Mouse (Mus musculus): Measurements from ENCODE around the gene Ajuba. TPM values are rescaled to one million over a fixed set of nuclear protein-coding genes. Genes with fewer than 3 reads are reported as not detected.
A peak's percentile ranks its signal among the peaks of the same experiment; 100 is the strongest.
"Not testable (repeated sequence)": the region's sequence is repeated elsewhere in the genome, so short reads cannot be mapped to it uniquely, and the experiment has no call there.

Gene Ajuba
- 10.4 and 12.7 TPM in 2 replicates for polyA plus RNA-seq (2016; fragmentation: Nextera tagmentation; extraction: Ambion mirVana)

- no peak for ATAC-seq
- H3K27me3 ChIP-seq (replicated peaks) = peaks cover 72% of the 10 kb centered on the region
- no peaks in the 10 kb centered on the region for H3K9me3 ChIP-seq (replicated peaks)
- peak within 1 kb of the TSS; percentile 72 for H3K27ac ChIP-seq
- H3K36me3 ChIP-seq = no peaks in the 10 kb centered on the region
- peak within 1 kb of the TSS; percentile 80 for H3K4me2 ChIP-seq
- peak within 1 kb of the TSS; percentile 69 for H3K9ac ChIP-seq
- H3K4me3 ChIP-seq = peak within 1 kb of the TSS; percentile 63
- WGBS (ENCODE audit: insufficient replicate concordance) = under 1% methylated on average over 66 of the region's 66 CpGs
- H3K4me1 ChIP-seq = peaks cover 69% of the 10 kb centered on the region
These were observed at the start of gene Ajuba for GRCm38 (mm10) chr14:54577089-54577982. Ajuba (minus strand) TSS chr14:54577558.

- Histone ChIP-seq H3K4me2 (no peak overlapping the region), H3K9ac (no peak overlapping the region), H3K27ac (no peak overlapping the region), H3K4me1 (peaks cover 9% of the 10 kb centered on the region), H3K9me3 (replicated peaks) (no peaks in the 10 kb centered on the region), H3K36me3 (no peaks in the 10 kb centered on the region), H3K27me3 (replicated peaks) (peaks cover 38% of the 10 kb centered on the region), H3K4me3 (no peak overlapping the region)
- 66% methylated on average over 10 of the region's 10 CpGs for WGBS (ENCODE audit: insufficient replicate concordance)
- ATAC-seq = no peak
These were observed 47.6 kb upstream of the Ajuba start for GRCm38 (mm10) chr14:54624976-54625375.

- 57% methylated on average over 6 of the region's 6 CpGs for whole genome bisulfite sequencing (ENCODE audit: insufficient replicate concordance)
- Histone ChIP-seq H3K27ac (no peak overlapping the region), H3K9me3 (replicated peaks) (no peaks in the 10 kb centered on the region), H3K36me3 (no peaks in the 10 kb centered on the region), H3K9ac (no peak overlapping the region), H3K4me1 (peaks cover 9% of the 10 kb centered on the region), H3K27me3 (replicated peaks) (peaks cover 38% of the 10 kb centered on the region), H3K4me2 (no peak overlapping the region), H3K4me3 (no peak overlapping the region)
- ATAC-seq = peak; percentile 66; the same call in 1 of the 2 replicates
These were observed 46.0 kb upstream of the Ajuba start for GRCm38 (mm10) chr14:54623334-54623733.

- Histone ChIP-seq H3K36me3 (peaks cover 5% of the 10 kb centered on the region), H3K9me3 (replicated peaks) (no peaks in the 10 kb centered on the region), H3K4me2 (no peak within 1 kb of the TSS), H3K27me3 (replicated peaks) (peaks cover 22% of the 10 kb centered on the region), H3K27ac (no peak within 1 kb of the TSS), H3K4me1 (peaks cover 21% of the 10 kb centered on the region), H3K9ac (no peak within 1 kb of the TSS; the same call in 1 of the 2 replicates), H3K4me3 (no peak within 1 kb of the TSS)
- ATAC-seq = no peak
- 79% methylated on average over 1 of the region's 1 CpGs for WGBS (ENCODE audit: insufficient replicate concordance)
These were observed 43.8 kb upstream of the Ajuba start, which contains the start of gene Psmb11 for GRCm38 (mm10) chr14:54621133-54621532. Psmb11 (plus strand) TSS chr14:54621433.

- Histone ChIP-seq H3K4me1 (peaks cover 25% of the 10 kb centered on the region), H3K27me3 (replicated peaks) (peaks cover 4% of the 10 kb centered on the region; the same call in 1 of the 2 replicates), H3K4me3 (peak within 1 kb of the TSS; percentile 92), H3K36me3 (peaks cover 33% of the 10 kb centered on the region), H3K9ac (peak within 1 kb of the TSS; percentile 92), H3K9me3 (replicated peaks) (no peaks in the 10 kb centered on the region), H3K27ac (peak within 1 kb of the TSS; percentile 83), H3K4me2 (peak within 1 kb of the TSS; percentile 72)
- WGBS (ENCODE audit: insufficient replicate concordance) = 1% methylated on average over 25 of the region's 25 CpGs
- ATAC-seq = peak; percentile 86
These were observed 40.6 kb upstream of the Ajuba start, which contains the start of gene Psmb5 for GRCm38 (mm10) chr14:54617897-54618365. Psmb5 (minus strand) TSS chr14:54618022.

GRCm38 (mm10) chr14:54617152-54617896 lies 40.0 kb upstream of the Ajuba start:
- Histone ChIP-seq H3K27me3 (replicated peaks) (0 out of 2 replicates have a peak, but pooled peaks cover under 1% of the 10 kb centered on the region), H3K36me3 (peaks cover 38% of the 10 kb centered on the region), H3K9me3 (replicated peaks) (no peaks in the 10 kb centered on the region), H3K9ac (peak overlapping the region; percentile 92), H3K27ac (peak overlapping the region; percentile 83), H3K4me1 (peaks cover 23% of the 10 kb centered on the region), H3K4me3 (peak overlapping the region; percentile 92), H3K4me2 (peak overlapping the region; percentile 72)
- WGBS (ENCODE audit: insufficient replicate concordance) = 2% methylated on average over 38 of the region's 38 CpGs
- peak; percentile 51 for ATAC-seq

GRCm38 (mm10) chr14:54616226-54616825 lies 39.0 kb upstream of the Ajuba start:
- Histone ChIP-seq H3K4me1 (peaks cover 23% of the 10 kb centered on the region), H3K36me3 (peaks cover 46% of the 10 kb centered on the region), H3K27me3 (replicated peaks) (no peaks in the 10 kb centered on the region), H3K9ac (no peak overlapping the region), H3K4me2 (peak overlapping the region; percentile 72), H3K4me3 (peak overlapping the region; percentile 1; the same call in 1 of the 2 replicates), H3K9me3 (replicated peaks) (no peaks in the 10 kb centered on the region), H3K27ac (peak overlapping the region; percentile 12; the same call in 1 of the 2 replicates)
- 83% methylated on average over 16 of the region's 16 CpGs for WGBS (ENCODE audit: insufficient replicate concordance)
- ATAC-seq = no peak

GRCm38 (mm10) chr14:54614130-54614529 lies 36.8 kb upstream of the Ajuba start:
- H3K27me3 ChIP-seq (replicated peaks); H3K9me3 ChIP-seq (replicated peaks); ATAC-seq; H3K4me2 ChIP-seq; H3K4me3 ChIP-seq; H3K9ac ChIP-seq; H3K27ac ChIP-seq: not testable (repeated sequence)
- Histone ChIP-seq H3K36me3 (peaks cover 53% of the 10 kb centered on the region), H3K4me1 (peaks cover 23% of the 10 kb centered on the region)
- 92% methylated on average over 16 of the region's 16 CpGs for WGBS (ENCODE audit: insufficient replicate concordance)

- H3K27ac ChIP-seq = peak overlapping the region; percentile 24; the same call in 1 of the 2 replicates
- ATAC-seq = no peak
- peaks cover 14% of the 10 kb centered on the region for H3K4me1 ChIP-seq
- H3K9ac ChIP-seq = no peak overlapping the region
- no peaks in the 10 kb centered on the region for H3K9me3 ChIP-seq (replicated peaks)
- H3K4me3 ChIP-seq = no peak overlapping the region
- H3K27me3 ChIP-seq (replicated peaks) = no peaks in the 10 kb centered on the region
- peaks cover 43% of the 10 kb centered on the region for H3K36me3 ChIP-seq
- 79% methylated on average over 6 of the region's 6 CpGs for WGBS (ENCODE audit: insufficient replicate concordance)
- no peak overlapping the region for H3K4me2 ChIP-seq
These were observed 33.3 kb upstream of the Ajuba start for GRCm38 (mm10) chr14:54610648-54611047.

GRCm38 (mm10) chr14:54609962-54610361 lies 32.6 kb upstream of the Ajuba start:
- ATAC-seq = no peak
- Histone ChIP-seq H3K4me3 (no peak overlapping the region), H3K27me3 (replicated peaks) (no peaks in the 10 kb centered on the region), H3K27ac (no peak overlapping the region), H3K9ac (no peak overlapping the region), H3K4me2 (no peak overlapping the region), H3K36me3 (peaks cover 36% of the 10 kb centered on the region), H3K9me3 (replicated peaks) (no peaks in the 10 kb centered on the region), H3K4me1 (peaks cover 11% of the 10 kb centered on the region)
- 62% methylated on average over 4 of the region's 4 CpGs for WGBS (ENCODE audit: insufficient replicate concordance)

- ATAC-seq = no peak
- Histone ChIP-seq H3K27ac (no peak overlapping the region), H3K9me3 (replicated peaks) (no peaks in the 10 kb centered on the region), H3K36me3 (peaks cover 29% of the 10 kb centered on the region), H3K4me2 (no peak overlapping the region), H3K9ac (no peak overlapping the region), H3K4me1 (peaks cover 17% of the 10 kb centered on the region), H3K27me3 (replicated peaks) (no peaks in the 10 kb centered on the region), H3K4me3 (no peak overlapping the region)
- WGBS (ENCODE audit: insufficient replicate concordance) = 65% methylated on average over 4 of the region's 4 CpGs
These were observed 31.9 kb upstream of the Ajuba start for GRCm38 (mm10) chr14:54609245-54609644.

Measured in liver, embryonic 12.5 days (tissue).